Mouse (Mus musculus) C2C12 (cell line): ENCODE results near the gene Nkx1-2.

ENCODE experiments used
- CTCF ChIP-seq: IDR thresholded peaks from one replicate; pipeline ENCODE4 v1.5.1; 2011; ENCODE audit not compliant: control insufficient read depth, insufficient read depth, insufficient read length
- MAX ChIP-seq: IDR thresholded peaks from one replicate; pipeline ENCODE4 v1.6.1; 2011; ENCODE audit warnings: mild to moderate bottlenecking, control low read depth
- MYOG ChIP-seq: IDR thresholded peaks from one replicate; pipeline ENCODE4 v1.6.1; 2011; ENCODE audit not compliant: control insufficient read depth, insufficient read length; ENCODE audit errors: extremely low read depth
- USF1 ChIP-seq: IDR thresholded peaks from one replicate; pipeline ENCODE4 v1.6.1; 2011; ENCODE audit warnings: low read depth, mild to moderate bottlenecking, control low read depth, moderate library complexity

GRCm38 (mm10) chr7:132555911-132556310, 43.5 kb downstream of the Nkx1-2 start:
- TF ChIP-seq MAX = no peak
- TF ChIP-seq CTCF = no peak
- no peak for TF ChIP-seq USF1
- no peak for TF ChIP-seq MYOG
